Mouse (Mus musculus) limb, embryonic 14.5 days (tissue): ENCODE data around the gene Wnk1. TPM values are rescaled to one million over a fixed set of nuclear protein-coding genes. Genes with fewer than 3 reads are reported as not detected.

Experiments used
- ATAC-seq: fragments of 200-750 bp; cut with Nextera tagmentation; 2 replicates; pipeline ENCODE4 v1.8.0; 2017; ENCODE audit warnings: low read depth, moderate number of reproducible peaks, moderate TSS enrichment; ENCODE audit not compliant: low FRiP score
- DNase-seq: peaks from one replicate; pipeline ENCODE4 v3.0.0-alpha.2; 2015; ENCODE audit warnings: low spot score
- H3K27ac ChIP-seq: fragments of 300-500 bp; sonication (generic); replicated peaks from 2 replicates; pipeline ENCODE4 v1.5.1; 2014; ENCODE audit warnings: low read depth, mild to moderate bottlenecking, low read length, moderate library complexity, mixed read lengths
- H3K27me3 ChIP-seq: fragments of 300-500 bp; sonication (generic); 2 replicates; pipeline ENCODE4 v1.6.1; 2014; ENCODE audit warnings: low read length, mixed read lengths; ENCODE audit not compliant: control insufficient read depth, insufficient read depth
- H3K36me3 ChIP-seq: fragments of 300-500 bp; sonication (generic); 2 replicates; pipeline ENCODE4 v1.6.1; 2014; ENCODE audit warnings: mild to moderate bottlenecking, low read length, moderate library complexity, mixed read lengths; ENCODE audit not compliant: control insufficient read depth, insufficient read depth
- H3K4me1 ChIP-seq: fragments of 300-500 bp; sonication (generic); 2 replicates; pipeline ENCODE4 v1.6.1; 2014; ENCODE audit warnings: antibody characterized with exemption, low read length, mixed read lengths; ENCODE audit not compliant: control insufficient read depth, insufficient read depth
- H3K4me2 ChIP-seq: fragments of 300-500 bp; sonication (generic); replicated peaks from 2 replicates; pipeline ENCODE4 v1.6.1; 2014; ENCODE audit warnings: low read depth, mild to moderate bottlenecking, low read length, moderate library complexity; ENCODE audit not compliant: severe bottlenecking
- H3K4me3 ChIP-seq: fragments of 300-500 bp; sonication (generic); replicated peaks from 2 replicates; pipeline ENCODE4 v1.5.1; 2014; ENCODE audit warnings: low read length
- H3K9ac ChIP-seq: fragments of 300-500 bp; sonication (generic); 2 replicates; pipeline ENCODE4 v1.6.1; 2014; ENCODE audit warnings: mild to moderate bottlenecking, low read depth, low read length, moderate library complexity; ENCODE audit not compliant: severe bottlenecking
- H3K9me3 ChIP-seq: fragments of 300-500 bp; sonication (generic); 2 replicates; pipeline ENCODE4 v1.6.1; 2016; ENCODE audit warnings: low read length; ENCODE audit not compliant: control insufficient read depth
- POLR2A ChIP-seq: fragments of 200-500 bp; IDR thresholded peaks from 2 replicates; pipeline ENCODE4 v1.8.0; 2012; ENCODE audit warnings: inconsistent platforms, mild to moderate bottlenecking, moderate library complexity, borderline replicate concordance; ENCODE audit not compliant: insufficient read depth, insufficient read length; ENCODE audit errors: extremely low read depth
- WGBS: fragments of 180-500 bp; shearing (Covaris S2); extraction: QIAGEN DNeasy Blood & Tissue Kit; methylation state at CpG from one replicate; pipeline ENCODE4 v1.1.7; 2014; 5-methylcytosine and 5-hydroxymethylcytosine counted together
- polyA plus RNA-seq, 2 experiments: library from polyadenylated mRNA; depleted of rRNA in 1 of 2; stranded (reverse) in 1 of 2; unstranded in 1 of 2; fragments of >200 nt; fragmentation: Nextera tagmentation in 1 of 2; extraction: Ambion mirVana in 1 of 2; gene quantifications; 2 replicates each; pipeline versions ENCODE4 v1.2.1 to v1.2.3; 2012 to 2014

Wnk1 gene
- polyA plus RNA-seq, 2 experiments, result 65.3 to 129 TPM

GRCm38 (mm10) chr6:120082951-120083411 lies 44.5 kb upstream of the Wnk1 start:
- WGBS, result 87% methylated on average over 8 of the region's 8 CpGs
- TF ChIP-seq POLR2A, result no peak
- Histone ChIP-seq H3K4me2 (no peak overlapping the region), H3K9ac (no peak overlapping the region), H3K9me3 (no peaks in the 10 kb centered on the region), H3K27me3 (no peaks in the 10 kb centered on the region), H3K27ac (no peak overlapping the region), H3K36me3 (no peaks in the 10 kb centered on the region), H3K4me3 (no peak overlapping the region), H3K4me1 (no peaks in the 10 kb centered on the region)
- no peak for ATAC-seq
- no peak for DNase-seq

GRCm38 (mm10) chr6:120082251-120082950 lies 43.9 kb upstream of the Wnk1 start:
- ATAC-seq (no peak), DNase-seq (no peak)
- Histone ChIP-seq H3K4me3 (no peak overlapping the region), H3K27ac (no peak overlapping the region), H3K36me3 (no peaks in the 10 kb centered on the region), H3K27me3 (no peaks in the 10 kb centered on the region), H3K9ac (no peak overlapping the region), H3K4me1 (no peaks in the 10 kb centered on the region), H3K9me3 (no peaks in the 10 kb centered on the region), H3K4me2 (no peak overlapping the region)
- no peak for TF ChIP-seq POLR2A
- WGBS, result 93% methylated on average over 6 of the region's 6 CpGs

GRCm38 (mm10) chr6:120081516-120081915 lies 43.0 kb upstream of the Wnk1 start:
- Histone ChIP-seq H3K4me1 (no peaks in the 10 kb centered on the region), H3K9me3 (no peaks in the 10 kb centered on the region), H3K4me2 (no peak overlapping the region), H3K27me3 (no peaks in the 10 kb centered on the region), H3K36me3 (no peaks in the 10 kb centered on the region), H3K4me3 (no peak overlapping the region), H3K27ac (no peak overlapping the region), H3K9ac (no peak overlapping the region)
- 88% methylated on average over 4 of the region's 4 CpGs for WGBS
- TF ChIP-seq POLR2A, result no peak
- DNase-seq, result no peak
- no peak for ATAC-seq

- no peak for TF ChIP-seq POLR2A
- DNase-seq (no peak), ATAC-seq (no peak)
- Histone ChIP-seq H3K4me3 (no peak overlapping the region), H3K9ac (no peak overlapping the region), H3K4me1 (no peaks in the 10 kb centered on the region), H3K27me3 (no peaks in the 10 kb centered on the region), H3K27ac (no peak overlapping the region), H3K36me3 (no peaks in the 10 kb centered on the region), H3K4me2 (no peak overlapping the region), H3K9me3 (no peaks in the 10 kb centered on the region)
- WGBS, result 85% methylated on average over 10 of the region's 10 CpGs
These were observed 41.1 kb upstream of the Wnk1 start for GRCm38 (mm10) chr6:120079547-120079946.

- WGBS, result 88% methylated on average over 6 of the region's 6 CpGs
These were observed 38.4 kb upstream of the Wnk1 start for GRCm38 (mm10) chr6:120076619-120077450.

More at GRCm38 (mm10) chr6:120076619-120077450, 38.4 kb upstream of the Wnk1 start:
- no peak for DNase-seq
- H3K4me1 ChIP-seq, result no peaks in the 10 kb centered on the region
- H3K9me3 ChIP-seq, result no peaks in the 10 kb centered on the region
- TF ChIP-seq POLR2A, result no peak
- ATAC-seq, result no peak
- no peak overlapping the region for H3K9ac ChIP-seq
- no peaks in the 10 kb centered on the region for H3K36me3 ChIP-seq
- no peak overlapping the region for H3K4me3 ChIP-seq
- no peak overlapping the region for H3K27ac ChIP-seq
- no peaks in the 10 kb centered on the region for H3K27me3 ChIP-seq
- H3K4me2 ChIP-seq, result no peak overlapping the region
